Mouse (Mus musculus) myocyte (in vitro differentiated cells): ENCODE results near the gene Ppm1n. TPM values are rescaled to one million over a fixed set of nuclear protein-coding genes. Genes with fewer than 3 reads are reported as not detected.
A peak's percentile ranks its signal among the peaks of the same experiment; 100 is the strongest.

Experiments
- H3K27me3 ChIP-seq: one replicate; pipeline ENCODE4 v1.6.1; 2011; ENCODE audit not compliant: control insufficient read depth, insufficient read depth, insufficient read length
- H3K36me3 ChIP-seq: one replicate; pipeline ENCODE4 v1.6.1; 2011; ENCODE audit not compliant: control insufficient read depth, insufficient read depth
- H3K4me2 ChIP-seq: one replicate; pipeline ENCODE4 v1.6.1; 2011; ENCODE audit warnings: low read depth, control low read depth
- H3K4me3 ChIP-seq: one replicate; pipeline ENCODE4 v1.5.1; 2011; ENCODE audit warnings: mild to moderate bottlenecking, control low read depth, moderate library complexity
- H3K79me2 ChIP-seq: one replicate; pipeline ENCODE4 v1.6.1; 2011; ENCODE audit not compliant: control insufficient read depth, insufficient read depth
- H3ac ChIP-seq: one replicate; pipeline ENCODE4 v1.6.1; 2011; ENCODE audit not compliant: control insufficient read depth, insufficient read length
- CEBPB ChIP-seq: IDR thresholded peaks from 2 replicates; pipeline ENCODE4 v1.6.1; 2011; ENCODE audit warnings: mild to moderate bottlenecking, moderate library complexity; ENCODE audit not compliant: poor library complexity, insufficient read depth, severe bottlenecking
- E2F4 ChIP-seq: IDR thresholded peaks from one replicate; pipeline ENCODE4 v1.6.1; 2011; ENCODE audit warnings: mild to moderate bottlenecking, control low read depth, moderate library complexity; ENCODE audit not compliant: insufficient read depth
- MAX ChIP-seq: IDR thresholded peaks from one replicate; pipeline ENCODE4 v1.6.1; 2011; ENCODE audit warnings: low read depth, mild to moderate bottlenecking, control low read depth
- MYOD1 ChIP-seq, 3 experiments: IDR thresholded peaks; one replicate each; pipeline ENCODE4 v1.6.1; 2011; ENCODE audit warnings: control low read depth in 2 of 3, low read depth in 2 of 3, mild to moderate bottlenecking in 2 of 3, moderate library complexity in 1 of 3; ENCODE audit not compliant: insufficient read length in 2 of 3, control insufficient read depth in 1 of 3
- MYOG ChIP-seq, 3 experiments: IDR thresholded peaks; one replicate each; pipeline ENCODE4 v1.6.1; 2011; ENCODE audit warnings: control low read depth in 2 of 3, low read depth in 2 of 3, mild to moderate bottlenecking in 2 of 3; ENCODE audit not compliant: insufficient read length in 2 of 3, control insufficient read depth in 1 of 3, insufficient read depth in 1 of 3
- POLR2A ChIP-seq: IDR thresholded peaks from one replicate; pipeline ENCODE4 v1.6.1; 2011; ENCODE audit warnings: low read depth, mild to moderate bottlenecking, control low read depth, moderate library complexity; ENCODE audit not compliant: insufficient read length
- POLR2AphosphoS2 ChIP-seq: IDR thresholded peaks from one replicate; pipeline ENCODE4 v1.6.1; 2011; ENCODE audit warnings: low read depth, control low read depth; ENCODE audit not compliant: insufficient read length
- REST ChIP-seq: IDR thresholded peaks from one replicate; pipeline ENCODE4 v1.6.1; 2011; ENCODE audit warnings: mild to moderate bottlenecking, control low read depth, moderate library complexity; ENCODE audit not compliant: insufficient read depth, insufficient read length
- SRF ChIP-seq: IDR thresholded peaks from one replicate; pipeline ENCODE4 v1.6.1; 2011; ENCODE audit warnings: low read depth; ENCODE audit not compliant: control insufficient read depth, insufficient read length
- TCF12 ChIP-seq: IDR thresholded peaks from one replicate; pipeline ENCODE4 v1.6.1; 2011; ENCODE audit warnings: mild to moderate bottlenecking, control low read depth; ENCODE audit not compliant: poor library complexity, insufficient read depth, severe bottlenecking
- TCF3 ChIP-seq: IDR thresholded peaks from one replicate; pipeline ENCODE4 v1.6.1; 2011; ENCODE audit warnings: low read depth, control low read depth; ENCODE audit not compliant: insufficient read length
- USF1 ChIP-seq: IDR thresholded peaks from one replicate; pipeline ENCODE4 v1.6.1; 2011; ENCODE audit warnings: low read depth, mild to moderate bottlenecking, control low read depth, moderate library complexity
- polyA plus RNA-seq: library from polyadenylated mRNA; unstranded; fragments of >200 nt; fragmentation: generic; extraction: Trizol; gene quantifications from one replicate; pipeline ENCODE4 v1.2.1, GENCODE M21; 2012; ENCODE audit warnings: missing spikeins

Gene Ppm1n
- polyA plus RNA-seq, 1 experiment, result 0.42 TPM

GRCm38 (mm10) chr7:19295503-19296185 lies 15.8 kb upstream of the Ppm1n start:
- H3K4me3 ChIP-seq, result no peak overlapping the region
- TF ChIP-seq REST (no peak), MYOD1 (IDR thresholded peaks at IDR 0.05; ENCODE audit: control insufficient read depth in 1 of 3, insufficient read length in 2 of 3, low read depth in 2 of 3) (no peak), POLR2AphosphoS2 (no peak)
- peaks cover 4% of the 10 kb centered on the region for H3K36me3 ChIP-seq

GRCm38 (mm10) chr7:19290969-19291596 lies 11.2 kb upstream of the Ppm1n start:
- peak overlapping the region; percentile 47 for H3K4me3 ChIP-seq
- peak overlapping the region; percentile 72 for H3K4me2 ChIP-seq
- TF ChIP-seq MAX (no peak), MYOG (IDR thresholded peaks at IDR 0.05; ENCODE audit: control insufficient read depth in 1 of 3, insufficient read depth in 1 of 3, insufficient read length in 2 of 3, low read depth in 2 of 3) (peak; percentile 37 to 86 (median 63)), MYOD1 (IDR thresholded peaks at IDR 0.05; ENCODE audit: control insufficient read depth in 1 of 3, insufficient read length in 2 of 3, low read depth in 2 of 3) (peak; percentile 85 to 98 (median 98)), POLR2A (no peak), POLR2AphosphoS2 (peak; percentile 14), CEBPB (no peak), E2F4 (no peak), SRF (peak; percentile 83), TCF3 (peak; percentile 91), REST (no peak), USF1 (no peak), TCF12 (peak; percentile 87)
- no peaks in the 10 kb centered on the region for H3K79me2 ChIP-seq
- H3K36me3 ChIP-seq, result peaks cover 4% of the 10 kb centered on the region
- H3K27me3 ChIP-seq, result no peaks in the 10 kb centered on the region
- no peak overlapping the region for H3ac ChIP-seq

More at GRCm38 (mm10) chr7:19295503-19296185, 15.8 kb upstream of the Ppm1n start:
- no peak overlapping the region for H3ac ChIP-seq
- H3K27me3 ChIP-seq, result no peaks in the 10 kb centered on the region
- no peak overlapping the region for H3K4me2 ChIP-seq
- no peaks in the 10 kb centered on the region for H3K79me2 ChIP-seq

GRCm38 (mm10) chr7:19284763-19285162 lies 4.9 kb upstream of the Ppm1n start:
- Histone ChIP-seq H3K4me2 (no peak overlapping the region), H3K27me3 (peaks cover 2% of the 10 kb centered on the region)
- TF ChIP-seq REST (no peak), SRF (no peak), MYOG (IDR thresholded peaks at IDR 0.05; ENCODE audit: control insufficient read depth in 1 of 3, insufficient read depth in 1 of 3, insufficient read length in 2 of 3, low read depth in 2 of 3) (no peak), POLR2A (no peak), MAX (no peak), TCF12 (no peak)

GRCm38 (mm10) chr7:19283406-19283804 lies 3.5 kb upstream of the Ppm1n start:
- TF ChIP-seq POLR2A (no peak), SRF (no peak), MAX (no peak), TCF12 (no peak), MYOD1 (IDR thresholded peaks at IDR 0.05; ENCODE audit: control insufficient read depth in 1 of 3, insufficient read length in 2 of 3, low read depth in 2 of 3) (no peak), USF1 (no peak), TCF3 (no peak), MYOG (IDR thresholded peaks at IDR 0.05; ENCODE audit: control insufficient read depth in 1 of 3, insufficient read depth in 1 of 3, insufficient read length in 2 of 3, low read depth in 2 of 3) (no peak), E2F4 (no peak), CEBPB (no peak), REST (no peak), POLR2AphosphoS2 (no peak)
- peak overlapping the region; percentile 7 for H3K4me3 ChIP-seq
- H3K79me2 ChIP-seq, result no peaks in the 10 kb centered on the region
- H3K27me3 ChIP-seq, result peaks cover 12% of the 10 kb centered on the region
- H3K36me3 ChIP-seq, result no peaks in the 10 kb centered on the region
- no peak overlapping the region for H3ac ChIP-seq
- H3K4me2 ChIP-seq, result peak overlapping the region; percentile 69

More at GRCm38 (mm10) chr7:19284763-19285162, 4.9 kb upstream of the Ppm1n start:
- H3K79me2 ChIP-seq, result no peaks in the 10 kb centered on the region
- H3K36me3 ChIP-seq, result no peaks in the 10 kb centered on the region
- no peak overlapping the region for H3K4me3 ChIP-seq
- H3ac ChIP-seq, result no peak overlapping the region

- Histone ChIP-seq H3K27me3 (peaks cover 12% of the 10 kb centered on the region), H3ac (no peak overlapping the region), H3K4me3 (peak overlapping the region; percentile 7), H3K36me3 (no peaks in the 10 kb centered on the region), H3K79me2 (no peaks in the 10 kb centered on the region), H3K4me2 (peak overlapping the region; percentile 69)
- TF ChIP-seq MAX, result no peak
- peak; percentile 90 for TF ChIP-seq REST
Observed at GRCm38 (mm10) chr7:19282791-19283405, 3.0 kb upstream of the Ppm1n start.
